Mouse (Mus musculus) hindbrain, embryonic 16.5 days (tissue): Measurements from ENCODE around the gene Klk11. TPM values are rescaled to one million over a fixed set of nuclear protein-coding genes. Genes with fewer than 3 reads are reported as not detected.
A peak's percentile ranks its signal among the peaks of the same experiment; 100 is the strongest.

Experiments used
- ATAC-seq: fragments of 200-750 bp; cut with Nextera tagmentation; 2 replicates; pipeline ENCODE4 v1.8.0; 2017; ENCODE audit warnings: moderate TSS enrichment, moderate library complexity
- H3K27ac ChIP-seq: fragments of 300-500 bp; sonication (generic); 2 replicates; pipeline ENCODE4 v1.5.1; 2014; ENCODE audit warnings: low read depth, mild to moderate bottlenecking, control low read depth, low read length, moderate library complexity
- H3K27me3 ChIP-seq: fragments of 300-500 bp; sonication (generic); replicated peaks from 2 replicates; pipeline ENCODE4 v1.6.1; 2014; ENCODE audit warnings: low read length; ENCODE audit not compliant: control insufficient read depth, insufficient read depth
- H3K36me3 ChIP-seq: fragments of 300-500 bp; sonication (generic); 2 replicates; pipeline ENCODE4 v1.6.1; 2014; ENCODE audit warnings: mild to moderate bottlenecking, low read length, moderate library complexity, mixed read lengths; ENCODE audit not compliant: control insufficient read depth, insufficient read depth
- H3K4me1 ChIP-seq: fragments of 300-500 bp; sonication (generic); 2 replicates; pipeline ENCODE4 v1.6.1; 2014; ENCODE audit warnings: low read depth, low read length; ENCODE audit not compliant: control insufficient read depth, insufficient read depth
- H3K4me2 ChIP-seq: fragments of 300-500 bp; sonication (generic); 2 replicates; pipeline ENCODE4 v1.6.1; 2014; ENCODE audit warnings: mild to moderate bottlenecking, low read length, control low read depth, moderate library complexity
- H3K4me3 ChIP-seq: fragments of 300-500 bp; sonication (generic); 2 replicates; pipeline ENCODE4 v1.5.1; 2014; ENCODE audit warnings: mild to moderate bottlenecking, low read length, control low read depth, moderate library complexity
- H3K9ac ChIP-seq: fragments of 300-500 bp; sonication (generic); 2 replicates; pipeline ENCODE4 v1.6.1; 2014; ENCODE audit warnings: low read depth, mild to moderate bottlenecking, control low read depth, low read length, moderate library complexity
- H3K9me3 ChIP-seq: fragments of 300-500 bp; sonication (generic); 2 replicates; pipeline ENCODE4 v1.6.1; 2014; ENCODE audit warnings: mild to moderate bottlenecking, low read length, moderate library complexity; ENCODE audit not compliant: control insufficient read depth
- WGBS: fragments of 180-500 bp; shearing (Covaris S2); extraction: QIAGEN DNeasy Blood & Tissue Kit; methylation state at CpG from one replicate; pipeline ENCODE4 v1.1.7; 2014; 5-methylcytosine and 5-hydroxymethylcytosine counted together
- polyA plus RNA-seq: library from polyadenylated mRNA; unstranded; fragments of >200 nt; fragmentation: Nextera tagmentation; extraction: Ambion mirVana; gene quantifications from 2 replicates; pipeline ENCODE4 v1.2.1, GENCODE M21; 2015

Klk11 gene
- polyA plus RNA-seq: 0.20 TPM in 1 of 2 replicates, not detected in the other

- no peaks in the 10 kb centered on the region for H3K4me1 ChIP-seq
- no peak within 1 kb of the TSS for H3K27ac ChIP-seq
- H3K4me2 ChIP-seq: no peak within 1 kb of the TSS
- H3K9me3 ChIP-seq: no peaks in the 10 kb centered on the region
- no peak within 1 kb of the TSS for H3K4me3 ChIP-seq
- H3K27me3 ChIP-seq: no peaks in the 10 kb centered on the region
- H3K9ac ChIP-seq: no peak within 1 kb of the TSS
- 100% methylated on average over 5 of the region's 5 CpGs for WGBS
- ATAC-seq: no peak
- no peaks in the 10 kb centered on the region for H3K36me3 ChIP-seq
Measured at GRCm38 (mm10) chr7:43774364-43774763, at the start of gene Klk11. Gene Klk11, plus strand, starts transcription at chr7:43774604.

- no peaks in the 10 kb centered on the region for H3K9me3 ChIP-seq
- H3K9ac ChIP-seq: no peak overlapping the region
- H3K4me1 ChIP-seq: no peaks in the 10 kb centered on the region
- no peak overlapping the region for H3K4me3 ChIP-seq
- no peak overlapping the region for H3K4me2 ChIP-seq
- 28% methylated on average over 1 of the region's 1 CpGs for WGBS
- no peaks in the 10 kb centered on the region for H3K27me3 ChIP-seq
- H3K27ac ChIP-seq: no peak overlapping the region
- no peak for ATAC-seq
- H3K36me3 ChIP-seq: no peaks in the 10 kb centered on the region
Measured at GRCm38 (mm10) chr7:43747788-43748187, 26.6 kb upstream of the Klk11 start.

GRCm38 (mm10) chr7:43752806-43753205, 21.6 kb upstream of the Klk11 start:
- H3K27ac ChIP-seq: no peak overlapping the region

GRCm38 (mm10) chr7:43766484-43766883, 7.9 kb upstream of the Klk11 start:
- peak; percentile 70; the same call in 1 of the 2 replicates for ATAC-seq
- Histone ChIP-seq H3K27ac (no peak overlapping the region), H3K9me3 (no peaks in the 10 kb centered on the region), H3K4me3 (no peak overlapping the region), H3K27me3 (no peaks in the 10 kb centered on the region), H3K4me2 (no peak overlapping the region), H3K36me3 (no peaks in the 10 kb centered on the region), H3K4me1 (no peaks in the 10 kb centered on the region), H3K9ac (no peak overlapping the region)
- 42% methylated on average over 8 of the region's 8 CpGs for WGBS

More at GRCm38 (mm10) chr7:43752806-43753205, 21.6 kb upstream of the Klk11 start:
- no peak overlapping the region for H3K9ac ChIP-seq
- no peaks in the 10 kb centered on the region for H3K4me1 ChIP-seq
- WGBS: 78% methylated on average over 2 of the region's 2 CpGs
- no peak for ATAC-seq
- no peak overlapping the region for H3K4me3 ChIP-seq
- H3K9me3 ChIP-seq: no peaks in the 10 kb centered on the region
- no peaks in the 10 kb centered on the region for H3K27me3 ChIP-seq
- H3K36me3 ChIP-seq: no peaks in the 10 kb centered on the region
- no peak overlapping the region for H3K4me2 ChIP-seq

GRCm38 (mm10) chr7:43768597-43768996, 5.8 kb upstream of the Klk11 start, which contains the start of gene Klk12:
Gene Klk12, plus strand, starts transcription at chr7:43768897.
- no peak for ATAC-seq
- no peaks in the 10 kb centered on the region for H3K4me1 ChIP-seq
- no peak within 1 kb of the TSS for H3K9ac ChIP-seq
- no peaks in the 10 kb centered on the region for H3K9me3 ChIP-seq
- no peaks in the 10 kb centered on the region for H3K36me3 ChIP-seq
- H3K27me3 ChIP-seq: no peaks in the 10 kb centered on the region
- no peak within 1 kb of the TSS for H3K4me2 ChIP-seq
- no peak within 1 kb of the TSS for H3K27ac ChIP-seq
- no peak within 1 kb of the TSS for H3K4me3 ChIP-seq
- WGBS: 78% methylated on average over 4 of the region's 4 CpGs

- 95% methylated on average over 8 of the region's 8 CpGs for WGBS
- Histone ChIP-seq H3K27me3 (no peaks in the 10 kb centered on the region), H3K4me2 (no peak overlapping the region), H3K4me3 (no peak overlapping the region), H3K36me3 (no peaks in the 10 kb centered on the region), H3K9ac (no peak overlapping the region), H3K27ac (no peak overlapping the region), H3K9me3 (no peaks in the 10 kb centered on the region), H3K4me1 (no peaks in the 10 kb centered on the region)
- no peak for ATAC-seq
Measured at GRCm38 (mm10) chr7:43769636-43770035, 4.8 kb upstream of the Klk11 start.

- no peak for ATAC-seq
- Histone ChIP-seq H3K4me2 (no peak overlapping the region), H3K9me3 (no peaks in the 10 kb centered on the region), H3K27ac (no peak overlapping the region), H3K27me3 (no peaks in the 10 kb centered on the region), H3K36me3 (no peaks in the 10 kb centered on the region), H3K4me3 (no peak overlapping the region), H3K4me1 (no peaks in the 10 kb centered on the region), H3K9ac (no peak overlapping the region)
- 95% methylated on average over 10 of the region's 10 CpGs for WGBS
Measured at GRCm38 (mm10) chr7:43770701-43771100, 3.7 kb upstream of the Klk11 start.

- H3K27me3 ChIP-seq: no peaks in the 10 kb centered on the region
- H3K4me1 ChIP-seq: no peaks in the 10 kb centered on the region
- no peak overlapping the region for H3K4me2 ChIP-seq
- H3K4me3 ChIP-seq: no peak overlapping the region
- H3K27ac ChIP-seq: no peak overlapping the region
- H3K9me3 ChIP-seq: no peaks in the 10 kb centered on the region
- no peak for ATAC-seq
- 93% methylated on average over 6 of the region's 6 CpGs for WGBS
- no peaks in the 10 kb centered on the region for H3K36me3 ChIP-seq
- H3K9ac ChIP-seq: no peak overlapping the region
Measured at GRCm38 (mm10) chr7:43771916-43772315, 2.5 kb upstream of the Klk11 start.

- no peak overlapping the region for H3K9ac ChIP-seq
- no peak overlapping the region for H3K4me3 ChIP-seq
- no peaks in the 10 kb centered on the region for H3K9me3 ChIP-seq
- H3K4me2 ChIP-seq: no peak overlapping the region
- no peaks in the 10 kb centered on the region for H3K36me3 ChIP-seq
- no peak overlapping the region for H3K27ac ChIP-seq
- H3K27me3 ChIP-seq: no peaks in the 10 kb centered on the region
- ATAC-seq: no peak
- no peaks in the 10 kb centered on the region for H3K4me1 ChIP-seq
- WGBS: 73% methylated on average over 3 of the region's 3 CpGs
Measured at GRCm38 (mm10) chr7:43772901-43773300, 1.5 kb upstream of the Klk11 start.

- H3K4me1 ChIP-seq: no peaks in the 10 kb centered on the region
- no peaks in the 10 kb centered on the region for H3K9me3 ChIP-seq
- no peak overlapping the region for H3K9ac ChIP-seq
- H3K27me3 ChIP-seq: no peaks in the 10 kb centered on the region
- no peak for ATAC-seq
- no peak overlapping the region for H3K4me3 ChIP-seq
- H3K36me3 ChIP-seq: no peaks in the 10 kb centered on the region
- no peak overlapping the region for H3K4me2 ChIP-seq
- 51% methylated on average over 6 of the region's 6 CpGs for WGBS
- H3K27ac ChIP-seq: no peak overlapping the region
Measured at GRCm38 (mm10) chr7:43774802-43775201, 398 bp downstream of the Klk11 start.
